Mouse (Mus musculus): ENCODE results near the gene Frem3. TPM values are rescaled to one million over a fixed set of nuclear protein-coding genes. Genes with fewer than 3 reads are reported as not detected.
A peak's percentile ranks its signal among the peaks of the same experiment; 100 is the strongest.
"Not testable (repeated sequence)": the region's sequence is repeated elsewhere in the genome, so short reads cannot be mapped to it uniquely, and the experiment has no call there.

Gene Frem3
- polyA plus RNA-seq, 1 experiment from 2014 or later: not detected

DNA sequence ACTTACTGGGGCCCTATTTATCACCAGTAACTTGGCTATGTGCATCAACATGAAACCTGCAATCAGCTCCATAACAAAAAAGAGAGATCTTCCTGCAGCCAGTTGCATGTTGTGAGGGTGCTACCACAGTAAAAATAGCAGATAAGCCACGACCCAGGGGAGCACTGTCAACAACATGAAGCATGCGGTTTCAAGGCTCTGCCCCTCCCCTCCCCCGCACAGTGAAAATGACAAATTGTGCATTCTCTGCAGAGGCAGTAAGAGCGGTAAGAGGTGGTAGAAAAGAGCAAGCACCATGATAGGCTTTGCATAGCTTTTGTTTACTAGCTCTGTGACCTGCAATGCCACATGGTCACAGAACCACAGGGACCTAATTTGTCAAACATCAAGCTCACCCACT lies 46.8 kb downstream of the Frem3 start:
- Histone ChIP-seq H3K79me2 (ENCODE audit: inconsistent target) (no peaks in the 10 kb centered on the region), H3K4me3 (ENCODE audit: inconsistent target) (no peak overlapping the region), H3K36me3 (ENCODE audit: inconsistent target) (no peaks in the 10 kb centered on the region), H3K27ac (no peak overlapping the region)
- WGBS (ENCODE audit: missing documents): 63% methylated on average over 4 of the region's 4 CpGs

DNA sequence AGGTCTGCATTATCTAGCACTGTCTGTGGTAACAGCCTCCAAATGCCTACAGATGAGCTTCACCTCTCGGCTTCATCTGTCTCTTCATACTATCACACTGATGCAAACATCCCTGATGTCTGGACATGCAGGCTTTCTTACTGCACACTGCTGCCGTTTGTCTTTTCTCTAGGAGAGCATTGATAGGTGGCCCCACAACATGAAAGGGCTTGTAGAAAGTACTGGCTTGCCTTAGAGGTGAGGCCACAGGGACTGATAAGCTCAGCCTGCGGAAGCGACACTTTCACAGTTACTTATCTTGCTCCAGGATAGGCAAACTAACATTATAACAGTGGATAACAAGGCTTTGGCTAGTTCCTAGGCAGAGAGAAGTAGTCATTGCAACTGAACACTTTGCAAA lies 50.2 kb downstream of the Frem3 start:
- 89% methylated on average over 4 of the region's 4 CpGs for WGBS (ENCODE audit: missing documents)
- no peak overlapping the region for H3K27ac ChIP-seq
- no peaks in the 10 kb centered on the region for H3K79me2 ChIP-seq (ENCODE audit: inconsistent target)
- H3K4me3 ChIP-seq (ENCODE audit: inconsistent target): no peak overlapping the region
- no peaks in the 10 kb centered on the region for H3K36me3 ChIP-seq (ENCODE audit: inconsistent target)

DNA sequence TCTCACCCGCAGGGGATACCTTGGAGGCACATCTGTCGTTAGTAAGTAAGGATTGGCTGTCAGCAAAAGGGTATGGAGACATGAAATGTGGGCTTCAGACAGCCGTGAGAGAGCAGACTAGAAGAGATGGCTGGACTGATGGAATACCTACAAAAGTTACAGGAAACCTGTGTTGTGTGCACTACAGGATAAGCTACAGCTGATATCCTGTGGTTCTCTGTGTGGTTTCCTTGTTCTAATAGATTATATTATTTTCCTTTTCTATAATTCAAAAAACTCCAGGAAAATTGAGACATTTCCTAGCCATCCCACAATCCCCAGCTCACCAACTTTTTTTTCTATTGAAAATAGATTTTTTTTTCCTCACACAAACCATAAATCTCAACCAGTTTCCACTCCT lies 52.6 kb downstream of the Frem3 start:
- Histone ChIP-seq H3K79me2 (ENCODE audit: inconsistent target) (no peaks in the 10 kb centered on the region), H3K27ac (no peak overlapping the region), H3K4me3 (ENCODE audit: inconsistent target) (no peak overlapping the region), H3K36me3 (ENCODE audit: inconsistent target) (no peaks in the 10 kb centered on the region)
- WGBS (ENCODE audit: missing documents): 3% methylated on average over 3 of the region's 3 CpGs

DNA sequence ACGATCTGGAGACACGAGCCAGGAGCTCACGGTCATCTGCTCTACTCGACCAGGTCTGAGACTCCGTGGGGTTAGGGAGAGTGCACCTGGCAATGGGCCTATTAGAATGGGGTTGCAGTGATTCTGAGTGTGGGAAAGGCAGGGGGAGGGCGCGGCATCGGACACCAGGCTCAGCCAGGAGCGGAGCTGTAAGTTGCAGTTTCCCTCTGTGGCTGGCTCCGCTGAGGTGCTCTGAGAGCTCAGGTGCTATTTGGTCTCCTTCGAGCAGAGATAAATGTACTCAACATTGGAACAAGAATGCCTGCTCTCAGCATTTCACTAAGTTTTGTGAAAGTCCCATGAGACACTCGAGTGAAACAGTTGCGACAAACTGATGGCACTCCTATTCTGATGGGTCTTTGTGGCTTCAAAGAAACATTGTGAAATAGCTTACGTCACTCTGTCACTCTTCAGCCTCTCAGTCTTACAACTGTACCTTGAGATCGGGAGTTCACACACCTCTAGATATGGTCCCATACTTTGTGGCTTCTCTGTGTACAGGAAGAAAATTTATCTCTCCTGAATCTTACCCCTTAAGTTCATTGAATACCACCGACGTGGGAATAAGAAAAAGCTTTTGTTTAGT lies 58.5 kb downstream of the Frem3 start:
- Histone ChIP-seq H3K36me3 (ENCODE audit: inconsistent target) (no peaks in the 10 kb centered on the region), H3K79me2 (ENCODE audit: inconsistent target) (no peaks in the 10 kb centered on the region), H3K27ac (no peak overlapping the region), H3K4me3 (ENCODE audit: inconsistent target) (no peak overlapping the region)
- 78% methylated on average over 16 of the region's 17 CpGs for WGBS (ENCODE audit: missing documents)

DNA sequence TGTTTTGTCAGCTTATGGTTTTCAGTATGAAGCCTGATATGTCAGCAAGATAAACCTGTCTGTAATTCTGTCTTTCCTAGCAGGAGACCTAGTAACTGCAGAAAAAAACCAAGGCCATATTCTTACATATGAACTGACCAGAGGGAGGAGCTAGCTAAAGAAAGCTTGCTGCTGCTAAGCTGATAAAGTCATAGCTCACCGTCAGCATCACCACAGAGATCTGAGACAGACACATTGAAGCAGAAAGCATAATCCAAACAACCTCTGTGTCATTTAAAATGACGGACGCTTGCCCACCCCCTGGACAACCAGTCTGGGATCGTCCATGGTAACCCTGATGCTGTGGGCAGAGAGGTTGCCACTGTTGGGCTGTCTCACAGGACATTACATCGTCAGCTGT lies 71.7 kb downstream of the Frem3 start:
- Histone ChIP-seq H3K4me3 (ENCODE audit: inconsistent target) (no peak overlapping the region), H3K36me3 (ENCODE audit: inconsistent target) (no peaks in the 10 kb centered on the region), H3K79me2 (ENCODE audit: inconsistent target) (no peaks in the 10 kb centered on the region), H3K27ac (no peak overlapping the region)
- 87% methylated on average over 5 of the region's 5 CpGs for WGBS (ENCODE audit: missing documents)

DNA sequence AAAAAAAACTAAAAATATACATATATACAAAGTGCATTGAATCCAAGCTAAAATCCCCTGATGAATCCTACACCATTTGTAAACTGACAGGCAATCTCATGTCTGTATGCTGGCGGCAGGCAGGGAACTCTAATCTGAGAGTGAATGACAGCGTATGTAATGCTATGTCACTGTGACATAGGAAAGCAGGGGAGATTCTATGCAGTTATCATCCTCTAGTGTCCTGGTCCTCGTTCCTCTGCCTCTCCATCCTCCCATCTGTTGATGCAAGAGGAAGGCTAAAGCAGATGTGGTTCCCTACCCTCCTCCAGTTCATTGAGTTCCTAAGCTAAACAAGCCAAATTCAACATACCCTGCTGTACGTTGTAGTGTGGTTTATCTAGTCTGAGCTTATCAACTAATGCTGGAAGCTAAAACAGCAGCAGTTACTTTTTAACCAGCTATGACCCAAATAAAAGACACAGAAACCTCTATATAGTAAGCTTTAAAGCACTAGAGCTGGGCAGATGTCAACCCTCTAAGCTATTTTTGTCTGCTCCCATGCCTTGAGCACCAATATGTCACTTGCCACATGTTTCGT lies 73.0 kb downstream of the Frem3 start:
- Histone ChIP-seq H3K36me3 (ENCODE audit: inconsistent target) (no peaks in the 10 kb centered on the region), H3K27ac (no peak overlapping the region), H3K4me3 (ENCODE audit: inconsistent target) (no peak overlapping the region), H3K79me2 (ENCODE audit: inconsistent target) (no peaks in the 10 kb centered on the region)
- WGBS (ENCODE audit: missing documents): 81% methylated on average over 5 of the region's 5 CpGs

DNA sequence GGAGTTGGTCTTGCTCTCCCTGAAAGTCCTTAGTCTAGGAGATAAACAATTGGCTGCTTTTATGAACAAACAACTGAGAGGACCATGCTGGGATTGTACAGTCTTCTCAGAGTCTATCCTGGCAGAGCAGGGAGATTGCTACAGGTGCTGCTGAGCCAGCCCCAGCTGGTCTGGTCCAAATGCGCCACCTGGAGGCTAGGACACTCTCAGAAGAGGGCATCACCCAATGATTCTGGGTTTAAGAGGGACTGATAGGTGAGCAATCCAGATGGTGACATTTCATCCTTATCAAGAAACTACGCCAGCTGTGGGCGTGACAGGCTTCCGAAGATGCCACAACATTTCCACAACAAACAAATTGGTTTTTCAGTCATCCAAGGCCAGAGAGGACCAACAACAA lies 77.3 kb downstream of the Frem3 start:
- no peak overlapping the region for H3K27ac ChIP-seq
- 57% methylated on average over 4 of the region's 4 CpGs for WGBS (ENCODE audit: missing documents)

DNA sequence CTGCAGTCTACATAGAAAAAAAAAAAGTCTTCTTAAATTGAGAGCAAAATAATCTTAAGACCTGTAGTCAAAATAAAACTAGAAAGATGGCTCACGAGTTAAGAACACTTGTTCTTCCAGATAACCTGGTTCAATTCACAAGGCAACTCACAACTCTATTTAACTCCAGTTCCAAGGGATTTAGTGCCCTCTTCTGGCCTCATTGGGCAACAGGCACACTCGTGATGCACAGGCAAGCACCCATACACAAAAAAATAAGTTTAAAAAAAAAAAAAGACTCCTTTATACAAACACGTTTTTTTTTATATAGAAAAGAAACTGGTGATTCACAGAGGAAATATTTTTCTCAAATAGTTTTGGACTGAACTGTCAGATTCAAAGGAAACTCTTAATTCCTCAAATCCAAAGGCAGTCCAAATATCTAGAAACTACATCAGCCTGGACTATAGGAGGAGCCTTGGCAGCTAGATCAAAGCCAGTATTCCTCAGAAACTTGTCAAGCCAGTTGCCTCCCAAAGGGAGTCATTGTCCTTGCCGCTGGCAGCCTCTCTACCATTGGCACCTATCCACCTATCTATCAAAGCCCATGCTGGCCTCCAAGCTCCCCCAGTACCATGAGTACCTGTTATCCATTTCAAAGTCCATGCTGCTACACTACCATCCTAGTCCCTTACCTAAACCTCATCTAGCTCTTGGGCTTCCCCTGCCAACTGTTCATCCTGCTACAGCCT lies 100.0 kb downstream of the Frem3 start:
- no peaks in the 10 kb centered on the region for H3K79me2 ChIP-seq (ENCODE audit: inconsistent target)
- 92% methylated on average over 4 of the region's 4 CpGs for WGBS (ENCODE audit: missing documents)
- H3K27ac ChIP-seq: no peak overlapping the region
- peaks cover 37% of the 10 kb centered on the region for H3K36me3 ChIP-seq (ENCODE audit: inconsistent target)
- H3K4me3 ChIP-seq (ENCODE audit: inconsistent target): no peak overlapping the region

More for the DNA sequence above, 77.3 kb downstream of the Frem3 start:
- Histone ChIP-seq H3K36me3 (ENCODE audit: inconsistent target) (no peaks in the 10 kb centered on the region), H3K4me3 (ENCODE audit: inconsistent target) (no peak overlapping the region), H3K79me2 (ENCODE audit: inconsistent target) (no peaks in the 10 kb centered on the region)

DNA sequence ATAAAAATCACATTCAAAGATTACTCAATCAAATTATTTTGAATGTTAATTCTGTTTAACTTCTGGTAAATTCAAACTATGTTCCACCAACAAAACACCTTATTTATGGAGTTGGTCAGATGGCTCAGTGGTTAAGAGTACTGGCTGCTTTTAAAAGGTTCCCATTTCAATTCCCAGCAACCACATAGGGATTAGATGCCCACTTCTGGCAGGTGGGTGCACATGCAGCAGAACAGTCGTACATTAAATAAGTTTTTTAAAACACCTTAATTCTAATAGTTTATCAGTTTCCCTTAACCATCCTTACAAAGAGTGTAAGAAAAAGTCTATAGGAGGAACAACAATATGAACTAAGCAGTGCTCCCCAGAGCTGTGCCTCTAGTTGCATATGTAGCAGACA lies 103.6 kb downstream of the Frem3 start:
- no peaks in the 10 kb centered on the region for H3K79me2 ChIP-seq (ENCODE audit: inconsistent target)

DNA sequence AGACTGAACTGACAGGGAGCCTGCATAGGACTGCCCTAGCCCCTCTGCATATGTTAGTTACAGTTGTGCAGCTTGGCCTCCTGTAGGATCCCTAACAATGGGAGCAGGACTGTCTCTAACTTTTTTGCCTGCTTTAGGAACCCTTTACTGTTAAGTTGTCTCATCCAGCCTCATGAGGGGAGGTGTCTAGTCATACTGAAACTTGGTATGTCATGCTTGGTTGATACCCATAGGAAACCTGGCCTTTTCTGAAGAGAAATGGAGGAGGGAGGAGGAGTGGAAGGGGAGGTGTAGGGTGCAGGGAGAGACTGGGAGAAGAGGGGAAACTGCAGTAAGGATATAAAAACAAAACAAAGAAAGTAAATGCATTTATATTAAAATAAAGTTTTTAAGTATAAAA lies 121.4 kb downstream of the Frem3 start:
- Histone ChIP-seq H3K4me3 (ENCODE audit: inconsistent target) (no peak overlapping the region), H3K79me2 (ENCODE audit: inconsistent target) (peaks cover 57% of the 10 kb centered on the region), H3K36me3 (ENCODE audit: inconsistent target) (peaks cover 41% of the 10 kb centered on the region), H3K27ac (no peak overlapping the region)

More for the DNA sequence above, 103.6 kb downstream of the Frem3 start:
- 89% methylated on average over 1 of the region's 1 CpGs for WGBS (ENCODE audit: missing documents)
- Histone ChIP-seq H3K4me3 (ENCODE audit: inconsistent target) (no peak overlapping the region), H3K36me3 (ENCODE audit: inconsistent target) (peaks cover 56% of the 10 kb centered on the region), H3K27ac (no peak overlapping the region)

DNA sequence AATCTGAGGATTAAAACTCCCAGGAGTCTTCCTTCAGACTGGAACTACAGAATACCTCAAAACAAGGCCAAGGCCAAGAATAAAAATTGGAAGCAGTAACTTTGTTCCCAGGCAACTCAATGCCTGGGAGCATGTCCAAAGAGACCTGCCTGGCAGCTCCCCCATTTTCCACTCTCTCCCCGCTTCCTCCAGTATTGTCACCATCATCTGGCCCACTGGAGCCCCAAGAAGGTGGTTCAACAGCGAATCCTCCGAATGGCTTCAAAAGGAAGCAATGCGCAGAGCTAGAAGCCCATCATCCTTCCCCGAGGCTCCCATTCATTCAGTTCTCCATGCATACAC lies 127.1 kb downstream of the Frem3 start:
- H3K27ac ChIP-seq: no peak overlapping the region; the same call in 1 of the 2 replicates

DNA sequence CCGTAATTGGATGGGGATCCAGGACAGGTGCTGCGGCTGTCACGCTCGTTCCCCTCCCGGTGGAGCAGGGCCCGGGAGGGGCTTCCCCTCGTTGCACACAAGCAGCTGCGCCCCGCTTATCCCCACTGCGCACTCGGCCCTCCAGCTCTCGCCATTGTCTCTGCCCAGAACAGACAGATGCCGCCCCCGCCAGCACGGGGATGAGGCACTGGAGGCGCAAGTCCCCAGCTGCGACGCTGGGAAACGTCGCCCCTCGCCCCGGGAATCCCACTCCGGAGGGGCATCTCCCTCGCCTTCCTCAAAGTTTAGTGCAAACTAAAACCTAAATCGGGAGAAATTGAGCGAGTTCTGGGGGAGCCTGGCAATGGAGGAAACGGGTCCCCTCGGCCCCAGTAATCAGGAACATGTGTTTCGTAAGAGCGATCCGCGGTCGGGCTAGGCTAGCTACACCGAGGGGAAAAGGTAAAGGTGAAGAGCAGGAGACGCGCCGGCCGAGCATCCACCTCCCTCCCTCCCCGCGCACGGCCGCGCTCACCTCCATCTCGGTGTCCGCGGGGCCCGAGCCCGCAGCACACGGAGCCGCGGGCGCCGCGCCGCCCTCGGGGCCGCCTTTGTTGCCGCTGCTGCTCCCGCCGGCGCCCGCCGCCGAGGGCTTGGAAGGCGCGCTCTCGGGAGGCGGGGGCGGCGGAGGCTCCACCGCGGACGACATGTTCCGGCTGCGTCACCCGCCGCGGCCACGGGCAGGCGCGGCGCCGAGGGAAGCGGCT lies 127.7 kb downstream of the Frem3 start:
- Histone ChIP-seq H3K4me3 (ENCODE audit: inconsistent target) (peak overlapping the region; percentile 79), H3K36me3 (ENCODE audit: inconsistent target) (no peaks in the 10 kb centered on the region), H3K27ac (peak overlapping the region; percentile 40), H3K79me2 (ENCODE audit: inconsistent target) (peaks cover 48% of the 10 kb centered on the region)
- WGBS (ENCODE audit: missing documents): under 1% methylated on average over 75 of the region's 84 CpGs

More for the DNA sequence above, 127.1 kb downstream of the Frem3 start:
- peaks cover 53% of the 10 kb centered on the region for H3K79me2 ChIP-seq (ENCODE audit: inconsistent target)
- no peaks in the 10 kb centered on the region for H3K36me3 ChIP-seq (ENCODE audit: inconsistent target)
- WGBS (ENCODE audit: missing documents): 7% methylated on average over 5 of the region's 5 CpGs
- H3K4me3 ChIP-seq (ENCODE audit: inconsistent target): peak overlapping the region; percentile 79

DNA sequence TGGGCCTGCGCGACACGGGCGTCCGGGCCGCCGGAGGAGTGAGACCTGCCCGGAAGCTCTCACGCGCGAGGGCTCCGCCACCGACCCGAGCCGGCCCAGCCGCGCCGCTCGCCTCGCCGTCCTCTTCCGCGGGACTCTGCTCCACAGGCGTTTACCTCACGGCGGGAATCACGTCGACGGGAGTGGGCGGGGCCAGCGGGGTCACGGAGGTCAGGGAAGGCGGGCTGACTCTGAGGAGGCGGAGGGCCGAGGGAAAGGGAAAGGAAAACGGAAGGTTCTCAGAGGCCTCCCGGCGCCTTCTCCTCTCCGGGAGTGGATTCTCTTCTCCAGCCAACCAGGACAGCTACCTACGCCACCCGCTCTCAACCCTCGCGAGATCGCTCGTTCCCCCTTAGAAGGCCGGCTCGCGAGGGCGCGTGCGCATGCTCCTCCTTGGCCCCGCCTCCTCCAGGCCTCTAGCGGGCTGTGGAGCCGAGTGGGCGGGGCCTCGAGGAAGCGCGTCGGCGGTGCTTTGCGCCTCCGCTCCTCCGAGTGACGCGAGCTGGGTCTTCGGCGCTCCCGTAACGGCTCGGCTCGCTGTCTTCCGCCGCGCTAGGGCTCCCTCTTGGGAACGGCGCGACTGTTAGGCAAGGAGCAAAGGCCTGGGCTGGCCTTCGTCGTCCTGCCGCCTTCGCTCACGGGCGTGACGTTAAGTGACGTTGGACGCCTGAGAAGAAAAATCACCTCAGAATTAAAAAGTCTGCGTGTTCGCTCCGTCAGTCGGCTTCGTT lies 128.5 kb downstream of the Frem3 start, which contains the start of gene Smarca5:
Smarca5 (minus strand) TSS at position 343 of the 770 bp plus-strand sequence.
- Histone ChIP-seq H3K27ac (peak within 1 kb of the TSS; percentile 68), H3K79me2 (ENCODE audit: inconsistent target) (peaks cover 41% of the 10 kb centered on the region), H3K4me3 (ENCODE audit: inconsistent target) (peak within 1 kb of the TSS; percentile 79)
- H3K36me3 ChIP-seq (ENCODE audit: inconsistent target): not testable (repeated sequence)
- under 1% methylated on average over 62 of the region's 91 CpGs for WGBS (ENCODE audit: missing documents)

DNA sequence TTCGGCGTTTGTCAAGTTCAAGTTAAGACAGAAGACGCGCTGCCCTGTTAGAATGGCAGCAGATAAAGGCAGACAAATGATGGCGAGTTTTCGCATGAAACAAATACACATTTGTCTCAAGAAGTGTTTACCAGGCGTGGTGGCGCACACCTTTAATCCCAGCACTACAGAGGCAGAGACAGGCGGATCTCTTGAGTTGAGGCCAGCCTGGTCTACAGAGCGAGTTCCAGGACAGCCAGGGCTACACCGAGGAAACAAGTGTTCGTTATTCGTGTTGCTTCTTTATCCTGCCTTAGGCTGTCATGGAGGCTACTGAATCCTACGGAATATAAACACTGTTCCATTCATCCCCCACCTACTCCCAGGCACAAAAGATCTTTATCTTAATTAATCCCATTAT lies 129.1 kb downstream of the Frem3 start:
- Histone ChIP-seq H3K36me3 (ENCODE audit: inconsistent target) (no peaks in the 10 kb centered on the region), H3K79me2 (ENCODE audit: inconsistent target) (peaks cover 35% of the 10 kb centered on the region), H3K4me3 (ENCODE audit: inconsistent target) (peak overlapping the region; percentile 63), H3K27ac (peak overlapping the region; percentile 68)
- 26% methylated on average over 14 of the region's 14 CpGs for WGBS (ENCODE audit: missing documents)

Data from macrophage (primary cell).